Mouse (Mus musculus) right cerebral cortex, postnatal 10 days (tissue): Measurements from ENCODE around the gene Tmem156.

Experiments
- DNase-seq, 2 experiments: peaks; one replicate each; pipeline ENCODE4 v3.0.0; 2021; ENCODE audit warnings: low spot score in 2 of 2

Gene Tmem156

DNA sequence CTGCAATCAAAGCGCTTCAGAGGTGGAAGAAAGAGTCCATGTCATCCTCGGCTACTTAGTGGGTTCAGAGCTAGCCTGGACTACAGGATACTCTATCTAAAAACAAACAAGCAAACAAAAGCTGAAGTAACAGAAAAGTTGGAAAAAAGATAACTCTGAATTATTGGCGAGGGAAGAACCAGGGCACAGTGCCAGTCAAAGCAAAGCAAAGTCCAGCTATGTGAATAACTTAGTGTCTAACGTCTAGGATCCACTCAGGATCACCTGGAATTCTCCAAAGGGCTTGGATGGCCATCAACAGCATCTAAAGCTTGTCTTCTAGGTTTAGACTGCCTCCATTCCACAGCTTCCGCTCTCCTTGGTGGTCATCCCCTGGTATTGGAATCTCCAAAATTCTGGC is 5.5 kb upstream of the Tmem156 start:
- no peak for DNase-seq

DNA sequence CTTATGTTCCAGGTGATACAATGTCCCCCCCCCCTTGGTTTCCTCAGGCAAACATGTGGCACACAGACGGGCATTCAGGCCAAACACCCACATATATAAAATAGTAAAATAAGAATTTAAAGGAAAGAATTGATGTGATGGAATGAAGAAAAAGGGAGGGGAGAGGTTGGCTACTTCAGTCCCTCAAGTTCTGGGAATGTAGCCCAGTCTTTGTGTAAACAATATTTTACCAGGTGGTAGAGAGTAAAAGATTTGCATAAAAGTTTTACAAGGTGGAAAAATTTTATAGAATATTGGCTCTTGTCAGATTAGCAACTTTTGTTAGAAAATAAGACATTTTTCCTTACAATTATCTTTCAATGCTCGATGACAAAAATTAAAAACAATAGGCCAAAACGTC is 4.9 kb upstream of the Tmem156 start:
- DNase-seq, result no peak

DNA sequence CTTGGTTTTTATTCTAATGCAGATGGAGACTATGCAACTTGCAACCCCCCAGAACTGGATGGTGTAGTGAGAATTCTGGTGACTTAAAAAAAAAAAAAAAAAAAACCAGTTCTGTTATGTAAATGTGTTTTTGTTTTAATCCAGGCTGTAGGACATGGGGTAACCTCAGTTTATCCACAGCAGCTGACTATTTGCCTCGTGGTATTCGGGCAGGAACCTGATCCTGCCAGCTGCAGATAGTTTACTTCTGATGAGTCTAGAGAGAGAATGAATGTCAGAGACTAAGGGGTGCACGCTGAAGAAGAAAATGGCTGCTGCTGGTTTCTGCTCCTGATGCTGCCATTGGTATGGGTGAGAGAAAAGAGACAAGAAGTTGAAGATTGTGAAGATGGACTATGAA is 4.2 kb upstream of the Tmem156 start:
- DNase-seq, result no peak

DNA sequence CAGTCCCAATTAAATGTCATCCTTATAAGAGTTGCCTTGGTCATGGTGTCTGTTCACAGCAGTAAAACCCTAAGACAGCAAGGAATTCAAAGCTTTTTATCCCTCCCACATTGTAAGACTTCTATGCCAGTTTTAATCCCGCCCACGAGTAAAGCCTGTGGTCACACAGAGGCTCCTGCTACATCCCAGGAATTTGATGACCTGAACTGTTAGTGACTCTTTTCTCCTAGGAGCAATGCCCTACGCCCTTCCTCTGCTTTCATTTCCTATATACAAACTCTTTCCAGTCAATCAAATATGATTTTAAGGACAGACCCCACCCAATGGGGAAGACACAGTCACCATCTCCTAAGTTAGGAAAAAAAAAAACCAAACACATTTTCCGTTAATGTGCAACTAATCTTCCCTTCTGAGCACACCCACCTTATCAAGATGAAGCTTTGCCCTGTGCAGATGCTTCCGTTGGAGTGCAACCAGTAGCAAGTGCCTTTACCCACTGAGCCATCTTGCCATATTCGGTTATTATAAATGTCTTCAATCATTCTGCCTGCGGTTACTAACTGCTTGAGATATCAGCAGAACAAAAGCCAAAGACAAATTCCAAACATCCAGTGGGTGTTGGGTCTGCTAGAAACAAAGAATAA is 3.1 kb upstream of the Tmem156 start:
- no peak for DNase-seq

DNA sequence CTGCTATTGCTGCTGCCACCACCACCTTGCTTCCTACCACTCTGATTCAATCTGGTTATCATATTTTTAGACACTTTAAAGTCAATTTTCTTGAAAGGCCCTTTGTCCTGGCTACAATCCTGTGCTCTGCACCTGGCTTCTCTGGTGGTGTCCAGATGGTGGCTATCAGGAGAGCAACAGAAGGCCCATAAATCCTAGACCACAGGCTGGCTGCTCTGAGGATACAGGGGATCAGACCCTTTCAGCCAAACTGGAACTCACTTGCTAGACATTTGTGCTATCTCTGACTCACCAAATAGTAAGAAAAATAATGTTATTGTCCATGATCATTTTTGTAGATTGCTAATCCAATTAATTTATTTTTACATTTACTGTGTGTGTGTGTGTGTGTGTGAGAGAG is 1.8 kb upstream of the Tmem156 start:
- DNase-seq, result no peak

DNA sequence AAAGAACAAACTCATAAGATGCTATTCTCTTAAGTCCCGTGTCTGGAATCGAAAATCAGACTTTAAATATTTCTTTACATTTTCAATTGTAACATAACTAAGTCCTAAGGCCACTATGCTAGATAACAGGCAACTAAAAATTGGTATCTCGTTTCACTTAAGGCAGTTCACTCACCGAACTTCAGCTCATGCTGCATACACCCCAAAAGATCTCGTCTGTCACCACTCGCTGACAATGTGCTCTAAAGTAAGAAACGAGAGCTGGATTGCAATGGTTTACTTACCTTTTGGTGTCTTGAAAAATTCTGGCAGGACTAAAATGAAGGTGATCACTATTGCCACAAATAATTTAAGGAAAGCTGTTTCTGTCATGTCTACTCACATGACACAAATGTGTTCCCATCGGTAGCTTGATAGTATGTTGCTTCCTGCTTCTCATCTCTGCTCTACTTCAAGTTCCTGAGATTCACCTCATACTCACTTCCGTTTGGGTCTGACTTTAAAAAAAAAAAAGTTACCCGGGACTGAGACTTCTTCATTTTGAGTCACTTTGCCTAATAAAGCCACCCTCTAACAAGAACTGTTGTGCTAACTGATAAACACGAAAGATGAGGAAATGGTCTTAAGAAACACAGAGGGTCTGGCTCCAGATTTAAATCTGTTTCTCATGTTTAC is 611 bp downstream of the Tmem156 start:
- DNase-seq, result no peak

DNA sequence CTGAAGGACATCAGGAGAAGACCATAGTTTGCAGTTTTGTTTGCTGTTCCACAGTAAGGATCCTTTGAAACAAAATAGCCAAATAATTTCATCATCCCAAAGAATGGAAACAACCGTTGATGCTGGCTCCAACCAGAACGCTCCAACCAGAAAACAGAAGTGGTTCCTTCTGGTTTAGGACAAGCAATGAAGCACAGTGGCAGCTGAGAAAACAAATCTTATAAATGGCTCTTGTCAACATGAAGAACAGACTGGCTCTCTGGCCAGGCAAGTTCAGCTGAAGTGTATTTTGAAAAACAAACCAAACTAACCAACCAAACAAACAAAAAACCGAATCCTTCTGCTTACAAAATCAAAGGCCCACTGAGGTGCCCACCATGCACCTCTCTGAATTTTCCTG is 2.2 kb downstream of the Tmem156 start:
- DNase-seq, result no peak

DNA sequence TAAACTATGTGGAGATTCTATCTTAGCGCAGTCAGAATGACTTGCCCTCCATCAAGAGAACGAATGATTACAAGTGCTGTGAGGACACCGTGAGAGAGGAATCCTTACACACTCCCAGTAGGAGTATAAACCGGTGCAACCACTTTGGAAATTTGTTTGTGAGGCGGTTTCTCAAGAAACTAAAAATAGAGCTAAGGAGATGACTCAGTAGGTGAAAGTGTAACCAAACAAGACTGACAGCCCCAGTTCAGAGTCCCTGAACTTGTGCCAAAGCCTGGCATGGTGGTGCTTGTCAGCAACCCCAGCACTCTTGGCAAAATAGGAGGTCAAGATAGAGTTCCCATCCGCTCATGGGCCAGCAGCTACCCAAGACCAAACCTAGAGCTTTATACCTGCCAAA is 5.4 kb downstream of the Tmem156 start:
- no peak for DNase-seq

DNA sequence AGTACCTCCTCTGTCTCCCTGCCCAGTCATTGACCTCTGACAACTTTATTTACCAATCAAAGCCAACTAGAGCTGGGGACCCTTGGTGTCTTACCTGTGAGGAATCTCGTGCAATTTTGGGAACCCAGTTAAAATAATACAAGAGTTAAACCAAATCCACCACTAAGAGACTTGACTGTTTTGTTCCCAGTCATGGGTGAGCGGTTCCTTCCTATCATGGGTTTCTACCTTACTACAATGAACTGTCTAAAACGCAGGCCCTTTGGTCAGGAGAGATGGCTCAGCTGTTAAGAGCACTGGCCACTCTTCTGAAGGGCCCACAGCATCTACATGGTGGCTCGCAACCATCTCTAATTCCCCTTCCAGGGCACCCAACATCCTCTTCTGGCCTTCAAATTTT is 10.1 kb downstream of the Tmem156 start:
- DNase-seq, result no peak

DNA sequence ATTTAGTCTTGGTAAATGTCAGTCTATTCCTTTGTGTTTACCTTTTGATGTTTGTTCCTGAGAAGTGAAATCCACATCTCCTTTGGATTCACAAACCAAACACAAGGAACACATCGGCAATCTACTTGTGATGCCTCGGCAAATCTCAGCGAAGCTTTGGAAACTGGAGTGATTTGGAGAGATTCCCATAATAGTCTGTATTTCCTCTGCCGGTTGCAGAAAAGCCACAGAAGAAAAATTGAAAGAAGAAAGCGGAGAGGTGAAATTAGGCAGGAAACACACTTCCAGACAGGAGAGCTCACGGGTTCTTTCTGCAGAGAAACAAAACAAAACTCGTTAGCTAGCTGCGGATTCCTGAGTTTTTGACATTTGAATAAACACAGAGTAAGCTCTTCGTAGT is 12.1 kb downstream of the Tmem156 start:
- peak; percentile 46 to 50 for DNase-seq

DNA sequence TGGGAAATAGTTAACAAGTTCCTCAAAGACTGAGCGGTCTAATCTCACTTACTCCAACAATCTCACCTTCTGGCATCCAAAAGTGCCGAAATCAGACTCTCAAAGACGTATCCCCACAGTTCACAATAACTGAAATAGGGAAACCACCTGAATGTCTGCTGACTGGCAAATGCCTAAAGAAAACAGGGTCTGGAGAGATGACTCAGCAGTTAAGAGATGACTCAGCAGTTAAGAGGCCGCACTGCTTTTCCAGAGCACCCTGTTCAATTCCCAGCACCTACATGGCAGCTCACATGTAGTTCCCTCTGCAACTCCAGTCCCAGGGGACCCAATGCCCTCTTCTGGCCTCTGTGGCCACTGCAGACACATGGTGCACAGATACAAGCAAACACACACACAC is 13.9 kb downstream of the Tmem156 start:
- DNase-seq, result no peak

DNA sequence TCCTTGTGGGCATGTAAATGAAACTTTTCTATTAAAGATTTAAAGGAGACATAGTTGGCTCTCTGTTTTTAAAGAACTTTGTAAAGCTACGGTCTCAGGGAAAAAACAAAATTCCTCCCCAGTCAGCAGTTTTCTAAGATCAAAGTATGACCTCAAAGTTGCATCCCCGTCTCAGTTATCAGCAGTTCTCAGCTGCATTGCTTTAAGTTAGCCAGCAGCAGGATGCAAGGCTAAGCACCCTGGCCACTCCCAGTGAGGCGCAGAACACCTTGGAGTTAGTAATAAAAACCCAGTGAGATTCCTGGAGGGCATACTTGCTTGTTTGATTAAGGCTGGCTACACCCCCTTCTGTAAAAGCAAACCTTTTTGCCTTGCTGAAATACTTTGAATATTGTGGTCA is 15.2 kb downstream of the Tmem156 start:
- no peak for DNase-seq

DNA sequence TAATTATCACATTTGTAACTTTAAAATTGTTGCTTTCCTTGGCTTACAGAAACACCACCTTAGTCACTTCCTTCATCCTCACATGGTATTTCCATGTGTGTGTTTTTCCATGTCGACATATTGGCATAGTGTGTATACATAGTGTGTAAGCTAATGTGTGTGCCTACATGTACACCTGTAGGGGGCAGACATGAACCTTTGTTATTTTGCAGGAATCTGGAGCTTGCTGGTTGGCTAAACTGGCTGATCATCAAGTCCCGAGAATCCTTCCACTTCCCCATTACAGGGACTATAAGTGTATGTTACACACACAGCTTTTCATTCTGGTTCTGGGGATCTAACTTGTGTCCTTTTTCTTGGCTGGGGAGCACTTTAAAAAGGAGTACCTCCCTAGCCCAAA is 15.8 kb downstream of the Tmem156 start:
- no peak for DNase-seq

DNA sequence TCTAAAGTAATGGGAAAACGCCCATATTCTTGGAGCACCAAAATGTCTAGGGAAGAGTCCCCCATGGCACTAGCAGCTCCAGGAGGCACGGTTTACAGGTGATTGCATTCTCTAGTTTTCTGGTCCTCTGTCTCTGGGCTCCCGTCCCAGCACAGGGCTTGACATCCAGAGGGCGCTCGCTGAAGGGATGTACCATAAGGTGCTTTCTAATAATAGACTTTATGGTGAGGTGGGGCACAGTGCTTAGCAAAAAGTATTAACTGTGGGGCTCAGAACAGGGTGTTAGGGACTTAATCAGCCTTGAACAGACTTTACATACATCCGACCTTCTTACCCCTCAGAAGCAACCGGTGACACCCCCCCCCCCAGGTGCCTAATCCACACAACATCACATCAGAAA is 17.2 kb downstream of the Tmem156 start:
- DNase-seq, result no peak

DNA sequence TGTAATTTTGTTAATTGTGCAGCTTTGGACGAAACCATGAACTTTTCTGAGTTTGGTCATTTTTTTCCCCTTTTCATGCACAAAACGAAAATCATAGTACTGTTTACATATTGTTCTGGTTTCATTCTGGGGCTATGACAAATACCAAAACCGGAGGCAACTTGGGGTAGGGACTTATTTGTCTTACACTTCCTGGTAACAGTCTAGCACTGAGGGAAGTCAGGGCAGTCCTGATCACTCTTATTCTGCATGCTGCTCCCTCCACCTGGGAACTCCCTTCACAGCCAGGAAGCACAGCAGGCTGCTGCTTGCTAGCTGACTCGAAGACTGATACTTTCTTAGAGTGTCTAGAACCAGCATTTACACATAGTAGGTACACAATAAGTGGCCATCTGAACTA is 18.7 kb downstream of the Tmem156 start:
- DNase-seq, result no peak

DNA sequence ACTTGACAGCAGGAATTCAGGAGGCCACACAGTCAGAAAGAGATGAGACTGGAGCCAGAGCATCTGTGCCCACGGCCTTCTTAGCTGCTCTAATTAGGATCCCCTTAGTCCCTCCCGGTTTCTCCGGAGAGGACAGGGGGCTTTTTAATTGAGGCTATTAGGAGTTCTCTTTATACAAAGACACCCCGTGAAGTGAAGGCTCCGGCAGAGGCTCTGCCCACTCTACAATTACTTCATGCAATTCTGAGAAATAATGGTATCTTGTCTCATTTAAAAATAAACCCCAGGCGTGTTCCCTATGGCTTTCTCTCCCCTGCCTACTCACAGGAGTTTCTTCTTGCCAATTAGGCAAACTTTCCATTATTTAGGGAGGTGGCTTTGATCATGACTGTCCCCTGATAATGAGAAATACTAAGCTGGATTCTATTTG is 20.2 kb downstream of the Tmem156 start:
- DNase-seq, result no peak

DNA sequence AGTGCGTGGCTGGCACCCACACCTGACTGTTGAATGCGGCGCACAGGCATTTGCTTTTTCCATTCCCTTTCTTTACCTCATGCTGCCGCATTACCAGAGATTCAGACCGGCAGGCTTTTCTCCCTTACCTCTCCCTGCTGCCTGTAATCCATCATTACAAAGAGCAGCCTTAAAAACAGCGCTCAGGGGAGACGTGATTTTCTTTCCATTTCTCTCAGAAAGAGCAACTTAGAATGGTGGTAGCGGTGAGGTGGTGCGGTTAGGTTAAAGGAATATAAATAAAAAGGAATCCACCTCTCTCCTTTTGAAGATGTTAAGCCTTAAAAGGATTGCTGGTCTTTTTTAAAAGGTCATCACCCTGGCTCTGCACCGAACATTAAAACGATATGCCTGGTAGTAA is 22.1 kb downstream of the Tmem156 start:
- no peak for DNase-seq

DNA sequence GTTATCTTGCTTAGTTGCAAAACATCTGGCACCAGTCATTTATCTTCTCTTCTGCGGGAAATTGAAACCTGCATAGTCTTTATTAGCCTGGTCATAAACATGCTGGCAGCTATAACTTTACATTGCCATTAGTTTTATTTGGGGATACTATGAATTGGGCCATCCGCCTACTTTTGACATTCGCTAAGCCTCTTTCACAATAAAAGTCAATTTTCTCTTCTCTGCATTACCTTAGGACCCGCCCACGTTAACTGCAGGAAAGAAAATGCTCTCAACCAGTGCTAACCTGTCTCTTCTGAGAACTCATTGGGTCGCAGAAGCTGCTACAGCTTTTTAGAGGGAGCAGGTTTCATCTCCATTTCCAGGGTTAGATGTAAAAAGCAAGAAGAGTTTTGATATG is 23.8 kb downstream of the Tmem156 start:
- DNase-seq, result no peak

DNA sequence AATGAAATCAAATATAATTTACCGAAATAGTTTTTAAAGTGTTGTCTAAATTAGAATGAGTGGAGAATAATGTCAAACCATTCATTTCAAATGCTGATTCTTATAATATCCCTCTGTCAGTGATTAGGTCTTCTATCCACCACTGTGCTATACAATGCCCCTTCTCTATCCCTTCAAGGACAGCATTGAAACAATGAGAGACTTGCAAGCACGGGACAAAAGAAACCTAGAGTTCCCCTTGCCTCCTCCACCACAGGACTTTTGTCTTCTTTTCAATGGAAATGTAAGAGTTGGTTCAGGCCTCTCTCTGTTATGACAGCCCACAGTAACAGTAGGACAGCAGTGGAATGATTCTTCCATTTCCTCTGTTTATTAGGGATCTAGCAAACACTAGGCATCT is 28.7 kb downstream of the Tmem156 start:
- no peak for DNase-seq

DNA sequence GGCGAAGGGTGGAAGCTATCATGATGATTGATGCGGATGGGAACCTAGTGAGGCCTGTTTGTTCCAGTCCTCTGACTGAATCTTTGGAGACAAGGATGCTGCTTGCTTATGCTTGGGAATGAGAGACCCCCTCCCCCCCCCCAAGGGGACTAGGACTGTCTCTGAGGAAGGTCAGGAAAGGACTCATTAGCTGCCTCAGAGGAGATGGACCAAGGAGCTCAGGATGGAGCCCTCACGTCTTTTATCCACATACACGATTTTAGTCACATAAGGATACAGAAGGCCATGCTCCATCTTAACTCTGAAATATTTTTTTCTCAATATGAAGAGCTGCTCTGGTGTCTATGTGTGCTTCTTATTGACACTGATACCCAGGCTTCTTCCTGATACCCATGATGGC is 29.7 kb downstream of the Tmem156 start:
- DNase-seq, result no peak

DNA sequence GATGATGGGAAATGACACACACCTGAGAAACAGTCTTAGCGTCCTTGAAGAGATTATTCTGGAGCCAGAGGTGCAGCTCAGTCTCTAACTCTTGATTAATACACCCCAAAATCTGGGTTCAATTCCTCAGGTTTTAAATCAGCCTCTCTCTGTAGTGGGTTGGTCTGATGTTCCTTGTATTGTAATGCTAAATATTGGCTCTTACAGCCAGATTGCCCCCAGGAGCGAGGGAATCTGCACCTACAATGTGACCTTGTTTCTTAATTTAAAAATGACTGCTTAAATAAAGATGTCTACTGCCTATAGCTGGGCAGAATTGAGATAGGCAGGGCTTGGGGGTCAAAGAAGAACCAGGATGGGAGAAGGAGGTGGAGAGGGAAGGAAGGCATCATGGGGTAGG is 32.1 kb downstream of the Tmem156 start:
- no peak for DNase-seq

DNA sequence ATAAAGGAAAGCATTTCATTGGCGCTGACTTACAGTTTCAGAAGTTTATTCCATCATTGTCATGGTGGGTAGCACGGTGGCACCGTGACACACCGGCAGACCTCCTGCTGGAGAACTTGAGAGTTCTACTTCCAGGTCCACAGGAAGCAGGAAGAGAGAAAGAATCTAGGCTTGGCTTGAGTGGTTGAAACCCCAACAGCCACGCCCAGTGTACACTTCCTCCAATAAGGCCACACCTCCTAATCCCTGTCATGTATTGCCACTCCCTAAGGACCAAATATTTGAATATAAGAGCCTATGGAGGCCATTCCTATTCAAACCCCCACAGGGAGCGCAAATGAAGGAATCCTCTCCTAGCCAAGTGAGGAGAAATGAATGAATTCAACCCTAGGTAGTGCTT is 34.3 kb downstream of the Tmem156 start:
- no peak for DNase-seq

DNA sequence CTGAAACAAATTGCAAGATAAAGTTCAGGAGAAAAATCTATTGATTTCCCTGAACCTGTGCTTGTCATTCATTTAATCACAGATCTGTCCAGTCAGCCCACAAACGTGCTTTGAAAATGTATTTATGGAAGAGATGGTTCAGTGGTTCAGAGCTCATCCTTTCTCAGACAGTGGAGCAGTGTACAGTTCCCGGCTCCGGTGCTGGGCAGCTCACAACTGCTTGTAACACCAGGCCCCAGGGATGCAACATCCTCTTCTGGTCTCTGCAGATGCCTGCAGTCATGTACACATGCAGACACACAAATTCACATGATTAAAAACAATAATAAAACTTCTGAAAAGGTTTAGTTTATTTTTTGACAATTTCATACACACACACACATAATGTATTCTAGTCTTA is 40.4 kb downstream of the Tmem156 start:
- DNase-seq, result no peak

DNA sequence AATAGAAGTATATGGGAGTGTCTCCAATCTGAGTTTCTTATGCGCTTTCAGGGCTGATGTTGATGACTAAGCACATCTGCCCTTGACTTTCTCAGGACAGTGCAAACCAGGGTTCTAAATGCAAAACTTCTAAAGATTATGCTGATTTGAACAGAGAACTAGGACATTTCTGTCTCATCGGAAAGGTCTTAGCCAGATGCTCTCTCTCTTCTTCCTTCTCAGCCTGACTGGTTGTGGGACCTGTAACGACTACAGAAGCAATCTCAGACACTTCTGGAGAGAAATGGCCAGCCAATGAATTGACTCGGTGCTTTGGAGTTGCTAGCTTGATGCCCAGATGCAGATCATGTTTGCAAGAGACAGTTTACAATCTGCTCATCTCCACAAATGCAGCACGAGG is 42.1 kb downstream of the Tmem156 start:
- DNase-seq, result no peak
